Mouse (Mus musculus): ENCODE data around the gene Zfp989. TPM values are rescaled to one million over a fixed set of nuclear protein-coding genes. Genes with fewer than 3 reads are reported as not detected.

The Zfp989 gene
- polyA plus RNA-seq, 1 experiment from 2014 or later: not detected

Other genes with a start within 250 kb of the Zfp989 start
- gene Gm21411, start 62.4 kb upstream of the Zfp989 start, polyA plus RNA-seq (2014; fragmentation: Nextera tagmentation; extraction: Ambion mirVana): not detected in 2 replicates
- gene Rex2, start 49.9 kb downstream of the Zfp989 start, polyA plus RNA-seq (2014; fragmentation: Nextera tagmentation; extraction: Ambion mirVana): not detected in 2 replicates
- gene Zfp991, start 160.1 kb downstream of the Zfp989 start, polyA plus RNA-seq (2014; fragmentation: Nextera tagmentation; extraction: Ambion mirVana): 5.0 and 6.0 TPM in 2 replicates

All from forebrain, embryonic 14.5 days (tissue).